Mouse (Mus musculus) myocyte (in vitro differentiated cells): ENCODE measurements at regions not wholly inside any gene's neighbourhood (a gene's known extent, or its start where the extent isn't known, plus 50 kb on each side); places are given as distances from the start of the nearest gene placed in this dataset.
"Not testable (repeated sequence)": the region's sequence is repeated elsewhere in the genome, so short reads cannot be mapped to it uniquely, and the experiment has no call there.

ENCODE experiments used
- H3K27me3 ChIP-seq: one replicate; pipeline ENCODE4 v1.6.1; 2011; ENCODE audit not compliant: control insufficient read depth, insufficient read depth, insufficient read length
- H3K36me3 ChIP-seq: one replicate; pipeline ENCODE4 v1.6.1; 2011; ENCODE audit not compliant: control insufficient read depth, insufficient read depth
- H3K4me2 ChIP-seq: one replicate; pipeline ENCODE4 v1.6.1; 2011; ENCODE audit warnings: low read depth, control low read depth
- H3K4me3 ChIP-seq: one replicate; pipeline ENCODE4 v1.5.1; 2011; ENCODE audit warnings: mild to moderate bottlenecking, control low read depth, moderate library complexity
- H3K79me2 ChIP-seq: one replicate; pipeline ENCODE4 v1.6.1; 2011; ENCODE audit not compliant: control insufficient read depth, insufficient read depth
- H3ac ChIP-seq: one replicate; pipeline ENCODE4 v1.6.1; 2011; ENCODE audit not compliant: control insufficient read depth, insufficient read length
- CEBPB ChIP-seq: IDR thresholded peaks from 2 replicates; pipeline ENCODE4 v1.6.1; 2011; ENCODE audit warnings: mild to moderate bottlenecking, moderate library complexity; ENCODE audit not compliant: poor library complexity, insufficient read depth, severe bottlenecking
- E2F4 ChIP-seq: IDR thresholded peaks from one replicate; pipeline ENCODE4 v1.6.1; 2011; ENCODE audit warnings: mild to moderate bottlenecking, control low read depth, moderate library complexity; ENCODE audit not compliant: insufficient read depth
- MAX ChIP-seq: IDR thresholded peaks from one replicate; pipeline ENCODE4 v1.6.1; 2011; ENCODE audit warnings: low read depth, mild to moderate bottlenecking, control low read depth
- MYOD1 ChIP-seq, 3 experiments: IDR thresholded peaks; one replicate each; pipeline ENCODE4 v1.6.1; 2011; ENCODE audit warnings: control low read depth in 2 of 3, low read depth in 2 of 3, mild to moderate bottlenecking in 2 of 3, moderate library complexity in 1 of 3; ENCODE audit not compliant: insufficient read length in 2 of 3, control insufficient read depth in 1 of 3
- MYOG ChIP-seq, 3 experiments: IDR thresholded peaks; one replicate each; pipeline ENCODE4 v1.6.1; 2011; ENCODE audit warnings: control low read depth in 2 of 3, low read depth in 2 of 3, mild to moderate bottlenecking in 2 of 3; ENCODE audit not compliant: insufficient read length in 2 of 3, control insufficient read depth in 1 of 3, insufficient read depth in 1 of 3
- POLR2A ChIP-seq: IDR thresholded peaks from one replicate; pipeline ENCODE4 v1.6.1; 2011; ENCODE audit warnings: low read depth, mild to moderate bottlenecking, control low read depth, moderate library complexity; ENCODE audit not compliant: insufficient read length
- POLR2AphosphoS2 ChIP-seq: IDR thresholded peaks from one replicate; pipeline ENCODE4 v1.6.1; 2011; ENCODE audit warnings: low read depth, control low read depth; ENCODE audit not compliant: insufficient read length
- REST ChIP-seq: IDR thresholded peaks from one replicate; pipeline ENCODE4 v1.6.1; 2011; ENCODE audit warnings: mild to moderate bottlenecking, control low read depth, moderate library complexity; ENCODE audit not compliant: insufficient read depth, insufficient read length
- SRF ChIP-seq: IDR thresholded peaks from one replicate; pipeline ENCODE4 v1.6.1; 2011; ENCODE audit warnings: low read depth; ENCODE audit not compliant: control insufficient read depth, insufficient read length
- TCF12 ChIP-seq: IDR thresholded peaks from one replicate; pipeline ENCODE4 v1.6.1; 2011; ENCODE audit warnings: mild to moderate bottlenecking, control low read depth; ENCODE audit not compliant: poor library complexity, insufficient read depth, severe bottlenecking
- TCF3 ChIP-seq: IDR thresholded peaks from one replicate; pipeline ENCODE4 v1.6.1; 2011; ENCODE audit warnings: low read depth, control low read depth; ENCODE audit not compliant: insufficient read length
- USF1 ChIP-seq: IDR thresholded peaks from one replicate; pipeline ENCODE4 v1.6.1; 2011; ENCODE audit warnings: low read depth, mild to moderate bottlenecking, control low read depth, moderate library complexity

GRCm38 (mm10) chr10:119122347-119122746 is 117.5 kb downstream of the Cand1 start:
- Histone ChIP-seq H3K27me3 (no peaks in the 10 kb centered on the region), H3K4me2 (no peak overlapping the region), H3K79me2 (no peaks in the 10 kb centered on the region), H3ac (no peak overlapping the region), H3K4me3 (no peak overlapping the region), H3K36me3 (no peaks in the 10 kb centered on the region)
- TF ChIP-seq MYOG (IDR thresholded peaks at IDR 0.05; ENCODE audit: control insufficient read depth in 1 of 3, insufficient read depth in 1 of 3, insufficient read length in 2 of 3, low read depth in 2 of 3) (no peak), CEBPB (no peak), POLR2AphosphoS2 (no peak), MAX (no peak), TCF12 (no peak), REST (no peak), SRF (no peak), MYOD1 (IDR thresholded peaks at IDR 0.05; ENCODE audit: control insufficient read depth in 1 of 3, insufficient read length in 2 of 3, low read depth in 2 of 3) (no peak), E2F4 (no peak), TCF3 (no peak), USF1 (no peak), POLR2A (no peak)

GRCm38 (mm10) chr10:119121575-119121974 is 118.3 kb downstream of the Cand1 start:
- H3K79me2 ChIP-seq, result no peaks in the 10 kb centered on the region
- no peak for TF ChIP-seq E2F4
- no peak for TF ChIP-seq TCF12
- TF ChIP-seq CEBPB, result no peak
- no peak for TF ChIP-seq MYOD1 (IDR thresholded peaks at IDR 0.05; ENCODE audit: control insufficient read depth in 1 of 3, insufficient read length in 2 of 3, low read depth in 2 of 3)
- TF ChIP-seq MAX, result no peak
- TF ChIP-seq POLR2A, result no peak
- no peak for TF ChIP-seq POLR2AphosphoS2
- TF ChIP-seq MYOG (IDR thresholded peaks at IDR 0.05; ENCODE audit: control insufficient read depth in 1 of 3, insufficient read depth in 1 of 3, insufficient read length in 2 of 3, low read depth in 2 of 3), result no peak
- TF ChIP-seq SRF, result no peak
- no peak for TF ChIP-seq REST
- no peak for TF ChIP-seq USF1
- no peak for TF ChIP-seq TCF3

GRCm38 (mm10) chr10:119116843-119117390 is 122.9 kb downstream of the Cand1 start:
- Histone ChIP-seq H3K36me3 (no peaks in the 10 kb centered on the region), H3K4me3 (no peak overlapping the region), H3K27me3 (no peaks in the 10 kb centered on the region), H3K4me2 (no peak overlapping the region), H3K79me2 (no peaks in the 10 kb centered on the region), H3ac (no peak overlapping the region)
- no peak for TF ChIP-seq SRF
- TF ChIP-seq CEBPB, result no peak
- TF ChIP-seq MYOD1 (IDR thresholded peaks at IDR 0.05; ENCODE audit: control insufficient read depth in 1 of 3, insufficient read length in 2 of 3, low read depth in 2 of 3), result no peak
- TF ChIP-seq E2F4, result no peak
- TF ChIP-seq TCF12, result no peak
- TF ChIP-seq MAX, result no peak
- no peak for TF ChIP-seq USF1

More at GRCm38 (mm10) chr10:119121575-119121974, 118.3 kb downstream of the Cand1 start:
- Histone ChIP-seq H3ac (no peak overlapping the region), H3K36me3 (no peaks in the 10 kb centered on the region), H3K4me2 (no peak overlapping the region), H3K4me3 (no peak overlapping the region), H3K27me3 (no peaks in the 10 kb centered on the region)

DNA sequence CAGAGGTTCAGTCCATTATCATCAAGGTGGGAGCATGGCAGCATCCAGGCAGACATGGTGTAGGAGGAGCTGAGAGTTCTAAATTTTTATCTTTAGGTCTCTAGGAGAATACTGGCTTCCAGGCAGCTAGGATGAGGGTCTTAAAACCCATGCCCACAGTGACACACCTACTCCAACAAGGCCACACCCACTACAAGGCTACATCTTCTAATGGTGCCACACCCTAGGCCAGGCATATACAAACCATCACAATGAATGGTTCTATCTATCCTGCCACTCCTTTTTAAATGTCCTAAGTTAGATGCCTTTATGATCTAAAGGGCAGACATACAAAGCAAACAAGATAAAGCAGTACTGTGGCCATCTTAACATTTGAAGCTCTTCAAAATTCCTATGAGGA is 124.7 kb downstream of the Cand1 start:
- not testable (repeated sequence) for H3K4me3 ChIP-seq, H3K27me3 ChIP-seq, H3K4me2 ChIP-seq, H3K36me3 ChIP-seq, H3ac ChIP-seq, H3K79me2 ChIP-seq

DNA sequence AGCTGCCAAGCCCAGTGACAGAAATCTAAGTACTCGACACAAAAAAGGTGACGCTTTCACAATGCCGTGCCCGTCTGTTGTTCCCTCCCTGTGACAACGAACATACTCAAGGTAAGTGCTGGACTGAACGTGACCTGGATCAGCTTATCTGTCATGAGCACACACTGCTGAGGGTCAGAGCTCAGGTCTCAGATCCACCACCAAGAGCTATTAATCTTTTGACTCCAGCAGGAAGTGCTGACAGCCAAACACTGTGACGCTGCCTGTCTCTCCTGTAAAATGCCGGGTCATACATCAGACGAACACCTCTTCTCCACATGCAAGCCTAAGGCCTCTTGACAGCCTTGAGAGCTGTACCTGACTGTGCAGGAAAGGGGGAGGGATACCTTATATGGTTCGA is 125.2 kb downstream of the Cand1 start:
- Histone ChIP-seq H3K27me3 (no peaks in the 10 kb centered on the region), H3K36me3 (no peaks in the 10 kb centered on the region), H3ac (no peak overlapping the region), H3K79me2 (no peaks in the 10 kb centered on the region), H3K4me3 (no peak overlapping the region), H3K4me2 (no peak overlapping the region)
- TF ChIP-seq TCF3 (no peak), TCF12 (no peak), MAX (no peak), CEBPB (no peak), MYOG (IDR thresholded peaks at IDR 0.05; ENCODE audit: control insufficient read depth in 1 of 3, insufficient read depth in 1 of 3, insufficient read length in 2 of 3, low read depth in 2 of 3) (no peak), USF1 (no peak), SRF (no peak)
